Mouse (Mus musculus) megakaryocyte, embryonic 14.5 days (primary cell): ENCODE results near the gene Rnls. TPM values are rescaled to one million over a fixed set of nuclear protein-coding genes. Genes with fewer than 3 reads are reported as not detected.

Experiments
- H3K27me3 ChIP-seq: replicated peaks from 2 replicates; pipeline ENCODE3; 2012; ENCODE audit warnings: inconsistent platforms
- H3K36me3 ChIP-seq: replicated peaks from 2 replicates; pipeline ENCODE3; 2012; ENCODE audit warnings: low read length, inconsistent platforms, mixed read lengths
- H3K4me1 ChIP-seq: 2 replicates; pipeline ENCODE4 v1.6.1; 2012; ENCODE audit warnings: inconsistent platforms
- H3K4me3 ChIP-seq: replicated peaks from 2 replicates; pipeline ENCODE3; 2012; ENCODE audit warnings: moderate library complexity, mild to moderate bottlenecking, inconsistent platforms
- H3K9me3 ChIP-seq: 2 replicates; pipeline ENCODE4 v1.6.1; 2012; ENCODE audit warnings: inconsistent platforms
- FLI1 ChIP-seq: IDR thresholded peaks from 2 replicates; pipeline ENCODE4 v1.6.1; 2012; ENCODE audit warnings: low read length, inconsistent platforms, mixed read lengths
- GATA1 ChIP-seq: IDR thresholded peaks from 3 replicates; pipeline ENCODE4 v1.6.1; 2012; ENCODE audit warnings: mixed read lengths, low read length, inconsistent platforms, borderline replicate concordance
- polyA plus RNA-seq: library from polyadenylated mRNA; stranded (reverse); fragments of >175 nt; gene quantifications from 2 replicates; pipeline ENCODE4 v1.2.3, GENCODE M21; 2012; ENCODE audit warnings: low replicate concordance; ENCODE audit not compliant: insufficient read depth

Rnls gene
- polyA plus RNA-seq, 1 experiment: 0.29 TPM

DNA sequence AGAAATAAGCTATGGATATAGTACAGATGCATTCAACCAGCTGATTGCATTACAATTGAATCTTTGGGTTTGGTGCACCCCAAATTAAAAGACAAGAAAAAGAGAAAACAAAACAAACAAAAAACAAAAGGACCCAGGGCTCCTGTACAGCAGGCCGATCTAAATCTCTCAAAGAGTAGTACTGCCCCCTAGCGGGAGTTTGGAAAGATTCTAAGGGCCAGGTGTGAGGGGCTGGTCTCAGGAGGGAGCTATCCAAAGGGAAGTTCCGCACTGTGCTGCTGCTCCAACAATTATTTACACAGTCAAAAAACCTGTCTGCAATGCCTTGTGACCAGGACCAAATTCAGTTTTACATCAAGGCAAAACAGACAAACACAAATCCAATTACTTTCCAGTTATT, 165.1 kb downstream of the Rnls start:
- H3K9me3 ChIP-seq: no peaks in the 10 kb centered on the region
- H3K36me3 ChIP-seq: no peaks in the 10 kb centered on the region
- H3K4me1 ChIP-seq: peaks cover 40% of the 10 kb centered on the region
- peaks cover 6% of the 10 kb centered on the region for H3K27me3 ChIP-seq
- no peak overlapping the region for H3K4me3 ChIP-seq
- TF ChIP-seq GATA1: no peak
- no peak for TF ChIP-seq FLI1

- Histone ChIP-seq H3K36me3 (no peaks in the 10 kb centered on the region), H3K4me3 (no peak overlapping the region), H3K9me3 (no peaks in the 10 kb centered on the region), H3K4me1 (peaks cover 41% of the 10 kb centered on the region), H3K27me3 (peaks cover 6% of the 10 kb centered on the region)
- TF ChIP-seq GATA1: no peak
- no peak for TF ChIP-seq FLI1
Observed at GRCm38 (mm10) chr19:33225858-33226705, 166.0 kb downstream of the Rnls start.

- Histone ChIP-seq H3K4me1 (peaks cover 41% of the 10 kb centered on the region), H3K4me3 (no peak overlapping the region), H3K27me3 (peaks cover 6% of the 10 kb centered on the region), H3K9me3 (no peaks in the 10 kb centered on the region), H3K36me3 (no peaks in the 10 kb centered on the region)
- TF ChIP-seq FLI1 (no peak), GATA1 (no peak)
Observed at GRCm38 (mm10) chr19:33225002-33225376, 167.1 kb downstream of the Rnls start.

DNA sequence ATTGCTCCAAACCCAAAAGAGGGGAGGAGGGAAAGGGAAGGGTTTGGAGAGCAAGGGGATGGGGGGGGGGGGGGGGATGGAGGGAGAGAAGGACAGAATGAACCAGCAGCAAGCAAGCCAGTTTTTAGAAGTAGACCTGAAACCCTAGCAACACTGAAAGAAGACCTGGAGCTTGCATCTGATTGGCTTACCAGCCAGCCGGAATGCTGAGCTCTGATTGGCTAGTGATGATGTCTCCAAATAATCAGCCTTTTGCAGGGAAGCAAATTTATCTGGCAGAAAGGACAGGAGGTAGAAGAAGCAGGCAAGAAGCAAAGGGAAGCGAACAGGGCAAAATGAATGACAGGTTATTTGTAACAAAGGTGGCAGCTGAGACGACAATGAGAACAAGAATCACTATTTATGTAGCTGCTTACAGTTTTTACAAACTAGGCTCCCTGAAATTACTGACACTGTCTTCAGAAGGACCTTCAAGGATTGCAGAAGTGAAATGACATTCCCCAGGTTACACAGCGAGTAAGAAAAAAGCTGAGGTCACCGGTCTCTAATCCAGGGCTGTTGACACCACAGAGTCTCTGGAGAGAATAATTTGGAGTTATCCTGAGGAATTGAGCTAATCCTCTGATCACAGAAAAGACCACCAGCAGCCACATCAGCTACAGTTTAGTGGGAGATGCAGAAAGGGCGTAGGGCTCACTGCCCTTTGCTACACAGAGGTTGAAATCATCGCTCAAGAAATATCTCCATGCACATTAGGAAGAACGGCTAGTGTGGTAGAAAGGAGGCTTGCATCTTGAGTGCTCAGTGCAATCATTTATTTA, 167.7 kb downstream of the Rnls start:
- no peak for TF ChIP-seq GATA1
- no peak for TF ChIP-seq FLI1
- peaks cover 6% of the 10 kb centered on the region for H3K27me3 ChIP-seq

GRCm38 (mm10) chr19:33223766-33224165, 168.3 kb downstream of the Rnls start:
- H3K27me3 ChIP-seq: peaks cover 6% of the 10 kb centered on the region
- TF ChIP-seq GATA1 (no peak), FLI1 (no peak)
- H3K9me3 ChIP-seq: no peaks in the 10 kb centered on the region
- H3K4me3 ChIP-seq: no peak overlapping the region
- no peaks in the 10 kb centered on the region for H3K36me3 ChIP-seq
- H3K4me1 ChIP-seq: peaks cover 41% of the 10 kb centered on the region

More for the DNA sequence above, 167.7 kb downstream of the Rnls start:
- H3K4me1 ChIP-seq: peaks cover 41% of the 10 kb centered on the region
- H3K9me3 ChIP-seq: no peaks in the 10 kb centered on the region
- H3K36me3 ChIP-seq: no peaks in the 10 kb centered on the region
- H3K4me3 ChIP-seq: no peak overlapping the region

DNA sequence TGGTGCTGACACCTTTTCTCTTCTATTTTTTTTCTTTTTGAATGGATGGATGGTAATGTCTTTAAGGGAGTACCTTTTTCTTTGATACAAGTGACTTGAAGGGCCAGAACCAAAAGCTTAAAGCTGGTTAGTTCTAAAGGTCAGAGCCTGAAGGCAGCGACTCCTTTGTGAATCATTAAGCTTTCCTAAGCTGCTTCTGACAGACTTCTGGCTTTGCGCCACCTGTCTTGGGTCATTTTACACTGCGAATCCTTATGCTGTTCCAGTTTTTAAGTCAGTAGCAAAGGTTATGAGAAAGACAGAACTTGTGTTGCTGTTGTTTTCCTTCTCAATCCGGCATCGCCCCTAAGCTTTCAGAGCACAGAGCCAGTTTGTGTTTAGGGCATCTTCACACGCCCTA, 168.8 kb downstream of the Rnls start:
- Histone ChIP-seq H3K36me3 (no peaks in the 10 kb centered on the region), H3K4me1 (peaks cover 41% of the 10 kb centered on the region), H3K4me3 (no peak overlapping the region), H3K9me3 (no peaks in the 10 kb centered on the region), H3K27me3 (peaks cover 5% of the 10 kb centered on the region)
- TF ChIP-seq GATA1: no peak
- TF ChIP-seq FLI1: no peak

- no peak for TF ChIP-seq GATA1
- TF ChIP-seq FLI1: no peak
- no peaks in the 10 kb centered on the region for H3K27me3 ChIP-seq
- H3K4me1 ChIP-seq: peaks cover 41% of the 10 kb centered on the region
- peak overlapping the region; percentile 66 for H3K4me3 ChIP-seq
- H3K36me3 ChIP-seq: no peaks in the 10 kb centered on the region
- no peaks in the 10 kb centered on the region for H3K9me3 ChIP-seq
Observed at GRCm38 (mm10) chr19:33222595-33223223, 169.4 kb downstream of the Rnls start.

GRCm38 (mm10) chr19:33217791-33218300, 174.2 kb downstream of the Rnls start:
- Histone ChIP-seq H3K36me3 (no peaks in the 10 kb centered on the region), H3K27me3 (no peaks in the 10 kb centered on the region), H3K4me1 (peaks cover 11% of the 10 kb centered on the region), H3K4me3 (no peak overlapping the region), H3K9me3 (no peaks in the 10 kb centered on the region)
- TF ChIP-seq FLI1: no peak
- no peak for TF ChIP-seq GATA1

DNA sequence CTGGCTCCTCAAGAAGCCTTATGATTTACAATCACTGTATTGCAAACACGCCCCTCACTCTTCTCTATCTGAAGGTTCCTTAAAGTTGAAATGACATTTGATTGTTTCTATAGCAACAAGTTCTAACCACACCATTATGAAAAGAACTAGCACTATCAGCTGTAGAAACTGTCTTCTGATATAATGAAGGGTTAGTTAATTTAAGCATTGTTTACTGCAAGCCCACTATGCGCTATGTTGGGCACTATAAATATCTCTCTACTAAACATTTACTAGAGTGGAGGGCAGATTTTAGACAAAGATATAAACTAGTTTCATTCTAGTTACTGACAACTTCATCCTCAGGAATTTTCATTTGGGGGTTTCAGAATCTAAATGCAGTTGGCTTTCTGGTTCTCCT, 182.4 kb downstream of the Rnls start:
- H3K4me3 ChIP-seq: no peak overlapping the region
- no peak for TF ChIP-seq GATA1
- TF ChIP-seq FLI1: no peak
- no peaks in the 10 kb centered on the region for H3K9me3 ChIP-seq

More for the DNA sequence above, 182.4 kb downstream of the Rnls start:
- no peaks in the 10 kb centered on the region for H3K36me3 ChIP-seq
- no peaks in the 10 kb centered on the region for H3K27me3 ChIP-seq
- H3K4me1 ChIP-seq: peaks cover 14% of the 10 kb centered on the region
